Mouse (Mus musculus) small intestine, adult 2 months (tissue): Measurements from ENCODE around the gene Sohlh1.

Experiments
- CTCF ChIP-seq: fragments of 200-500 bp; IDR thresholded peaks from 2 replicates; pipeline ENCODE4 v1.5.1; 2012; ENCODE audit warnings: low read depth, mild to moderate bottlenecking, control low read depth, inconsistent platforms, low read length, moderate library complexity, mixed read lengths; ENCODE audit not compliant: insufficient replicate concordance, insufficient read length; ENCODE audit errors: extremely low read depth
- POLR2A ChIP-seq: fragments of 200-500 bp; IDR thresholded peaks from 2 replicates; pipeline ENCODE4 v1.6.1; 2012; ENCODE audit warnings: low read depth, mild to moderate bottlenecking, control low read depth, inconsistent platforms, low read length, moderate library complexity

GRCm38 (mm10) chr2:25830786-25831185, 16.3 kb downstream of the Sohlh1 start:
- no peak for TF ChIP-seq CTCF
- TF ChIP-seq POLR2A, result no peak
